Mouse (Mus musculus): ENCODE measurements around the gene Olfr237-ps1. TPM values are rescaled to one million over a fixed set of nuclear protein-coding genes. Genes with fewer than 3 reads are reported as not detected.
A peak's percentile ranks its signal among the peaks of the same experiment; 100 is the strongest.

Olfr237-ps1 gene
- polyA plus RNA-seq, 1 experiment from 2014 or later, result not detected

- Histone ChIP-seq H3K4me2 (ENCODE audit: low read length) (no peak within 1 kb of the TSS), H3K27ac (ENCODE audit: low read depth, low read length) (no peak within 1 kb of the TSS), H3K4me1 (ENCODE audit: control insufficient read depth, insufficient read depth, low read length) (no peaks in the 10 kb centered on the region), H3K9ac (ENCODE audit: low read length) (no peak within 1 kb of the TSS), H3K27me3 (replicated peaks; ENCODE audit: control insufficient read depth, insufficient read depth, low read length) (no peaks in the 10 kb centered on the region), H3K36me3 (ENCODE audit: control insufficient read depth, insufficient read depth, low read length) (no peaks in the 10 kb centered on the region), H3K9me3 (replicated peaks; ENCODE audit: control insufficient read depth, low read length) (no peaks in the 10 kb centered on the region), H3K4me3 (ENCODE audit: low read depth, low read length) (no peak within 1 kb of the TSS)
- no peak for ATAC-seq
- DNase-seq (ENCODE audit: low spot score), result no peak
These were observed 50.4 kb downstream of the Olfr237-ps1 start, which contains the start of gene Olfr435 for GRCm38 (mm10) chr6:43196781-43197180. TSS of gene Olfr435 (plus strand) at chr6:43197146.

- Histone ChIP-seq H3K36me3 (ENCODE audit: control insufficient read depth, insufficient read depth, low read length) (no peaks in the 10 kb centered on the region), H3K9me3 (replicated peaks; ENCODE audit: control insufficient read depth, low read length) (no peaks in the 10 kb centered on the region), H3K4me3 (ENCODE audit: low read depth, low read length) (no peak overlapping the region), H3K4me1 (ENCODE audit: control insufficient read depth, insufficient read depth, low read length) (no peaks in the 10 kb centered on the region), H3K27me3 (replicated peaks; ENCODE audit: control insufficient read depth, insufficient read depth, low read length) (no peaks in the 10 kb centered on the region), H3K4me2 (ENCODE audit: low read length) (no peak overlapping the region), H3K27ac (ENCODE audit: low read depth, low read length) (no peak overlapping the region), H3K9ac (ENCODE audit: low read length) (no peak overlapping the region)
- WGBS, result 81% methylated on average over 3 of the region's 3 CpGs
- DNase-seq (ENCODE audit: low spot score) (no peak), ATAC-seq (no peak)
These were observed 51.7 kb downstream of the Olfr237-ps1 start for GRCm38 (mm10) chr6:43198094-43198493.

GRCm38 (mm10) chr6:43202786-43203185, 56.4 kb downstream of the Olfr237-ps1 start:
- no peak overlapping the region for H3K4me3 ChIP-seq (ENCODE audit: low read depth, low read length)
- DNase-seq (ENCODE audit: low spot score) (no peak), ATAC-seq (no peak)
- H3K4me2 ChIP-seq (ENCODE audit: low read length), result no peak overlapping the region
- H3K27me3 ChIP-seq (replicated peaks; ENCODE audit: control insufficient read depth, insufficient read depth, low read length), result no peaks in the 10 kb centered on the region
- H3K36me3 ChIP-seq (ENCODE audit: control insufficient read depth, insufficient read depth, low read length), result no peaks in the 10 kb centered on the region
- no peak overlapping the region for H3K9ac ChIP-seq (ENCODE audit: low read length)
- H3K27ac ChIP-seq (ENCODE audit: low read depth, low read length), result no peak overlapping the region
- no peaks in the 10 kb centered on the region for H3K9me3 ChIP-seq (replicated peaks; ENCODE audit: control insufficient read depth, low read length)
- H3K4me1 ChIP-seq (ENCODE audit: control insufficient read depth, insufficient read depth, low read length), result no peaks in the 10 kb centered on the region

- no peak overlapping the region for H3K4me3 ChIP-seq (ENCODE audit: low read depth, low read length)
- WGBS, result 27% methylated on average over 2 of the region's 2 CpGs
- no peaks in the 10 kb centered on the region for H3K27me3 ChIP-seq (replicated peaks; ENCODE audit: control insufficient read depth, insufficient read depth, low read length)
These were observed 59.0 kb downstream of the Olfr237-ps1 start for GRCm38 (mm10) chr6:43205355-43205754.

More at GRCm38 (mm10) chr6:43205355-43205754, 59.0 kb downstream of the Olfr237-ps1 start:
- Histone ChIP-seq H3K27ac (ENCODE audit: low read depth, low read length) (no peak overlapping the region), H3K36me3 (ENCODE audit: control insufficient read depth, insufficient read depth, low read length) (no peaks in the 10 kb centered on the region), H3K9me3 (replicated peaks; ENCODE audit: control insufficient read depth, low read length) (no peaks in the 10 kb centered on the region), H3K4me1 (ENCODE audit: control insufficient read depth, insufficient read depth, low read length) (no peaks in the 10 kb centered on the region), H3K9ac (ENCODE audit: low read length) (no peak overlapping the region), H3K4me2 (ENCODE audit: low read length) (no peak overlapping the region)
- peak; percentile 15 for DNase-seq (ENCODE audit: low spot score)
- ATAC-seq, result no peak

Other genes with a start within 250 kb of the Olfr237-ps1 start
- not detected in 2 replicates for gene Olfr447, start 237.7 kb upstream of the Olfr237-ps1 start, polyA plus RNA-seq (2014; fragmentation: Nextera tagmentation; extraction: Ambion mirVana)
- gene Olfr446, start 225.2 kb upstream of the Olfr237-ps1 start, polyA plus RNA-seq (2014; fragmentation: Nextera tagmentation; extraction: Ambion mirVana), result not detected in 2 replicates
- gene Olfr444, start 197.5 kb upstream of the Olfr237-ps1 start, polyA plus RNA-seq (2014; fragmentation: Nextera tagmentation; extraction: Ambion mirVana), result not detected in 2 replicates
- not detected in 2 replicates for gene Olfr441, start 40.2 kb upstream of the Olfr237-ps1 start, polyA plus RNA-seq (2014; fragmentation: Nextera tagmentation; extraction: Ambion mirVana)
- gene Olfr437, start 16.7 kb downstream of the Olfr237-ps1 start, polyA plus RNA-seq (2014; fragmentation: Nextera tagmentation; extraction: Ambion mirVana), result not detected in 2 replicates
- gene Olfr13, start 25.6 kb downstream of the Olfr237-ps1 start, polyA plus RNA-seq (2014; fragmentation: Nextera tagmentation; extraction: Ambion mirVana), result not detected in 2 replicates
- not detected in 2 replicates for gene Olfr435, start 50.6 kb downstream of the Olfr237-ps1 start, polyA plus RNA-seq (2014; fragmentation: Nextera tagmentation; extraction: Ambion mirVana)
- gene Olfr434, start 66.5 kb downstream of the Olfr237-ps1 start, polyA plus RNA-seq (2014; fragmentation: Nextera tagmentation; extraction: Ambion mirVana), result not detected in 2 replicates
- gene Olfr47, start 85.0 kb downstream of the Olfr237-ps1 start, polyA plus RNA-seq (2014; fragmentation: Nextera tagmentation; extraction: Ambion mirVana), result not detected in 2 replicates
- gene Arhgef5, start 119.0 kb downstream of the Olfr237-ps1 start, polyA plus RNA-seq (2014; fragmentation: Nextera tagmentation; extraction: Ambion mirVana), result 1.2 and 1.4 TPM in 2 replicates
- gene Nobox, start 163.0 kb downstream of the Olfr237-ps1 start, polyA plus RNA-seq (2014; fragmentation: Nextera tagmentation; extraction: Ambion mirVana), result not detected in 2 replicates